Mouse (Mus musculus) right cerebral cortex, adult 18-20 months (tissue): ENCODE measurements at regions not wholly inside any gene's neighbourhood (a gene's known extent, or its start where the extent isn't known, plus 50 kb on each side); places are given as distances from the start of the nearest gene placed in this dataset.
"Not testable (repeated sequence)": the region's sequence is repeated elsewhere in the genome, so short reads cannot be mapped to it uniquely, and the experiment has no call there.

Experiments
- DNase-seq: peaks from one replicate; pipeline ENCODE4 v3.0.0; 2022; ENCODE audit warnings: mixed read lengths

DNA sequence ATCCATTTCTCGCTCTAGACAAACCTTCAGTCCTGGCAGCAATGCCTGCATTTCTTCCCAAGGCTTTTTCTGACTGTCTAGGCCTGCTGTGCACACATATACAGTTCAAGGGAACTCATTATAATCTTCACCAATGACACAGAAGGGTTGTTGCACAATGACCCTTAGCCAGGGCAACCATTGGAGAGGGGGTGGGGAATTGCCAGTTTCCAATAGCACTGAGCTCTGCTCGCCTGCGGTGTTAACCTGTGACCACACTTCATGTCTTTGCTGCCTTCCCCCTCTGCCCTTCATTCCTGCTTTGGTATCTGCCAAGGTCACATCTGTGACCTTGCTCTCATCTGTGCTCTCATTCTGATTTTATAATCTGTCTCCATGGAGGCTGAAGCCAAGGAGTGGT lies 106.2 kb upstream of the Gadl1 start:
- no peak for DNase-seq

- no peak for DNase-seq
These were observed 104.0 kb upstream of the Gadl1 start for GRCm38 (mm10) chr9:115805224-115805623.

DNA sequence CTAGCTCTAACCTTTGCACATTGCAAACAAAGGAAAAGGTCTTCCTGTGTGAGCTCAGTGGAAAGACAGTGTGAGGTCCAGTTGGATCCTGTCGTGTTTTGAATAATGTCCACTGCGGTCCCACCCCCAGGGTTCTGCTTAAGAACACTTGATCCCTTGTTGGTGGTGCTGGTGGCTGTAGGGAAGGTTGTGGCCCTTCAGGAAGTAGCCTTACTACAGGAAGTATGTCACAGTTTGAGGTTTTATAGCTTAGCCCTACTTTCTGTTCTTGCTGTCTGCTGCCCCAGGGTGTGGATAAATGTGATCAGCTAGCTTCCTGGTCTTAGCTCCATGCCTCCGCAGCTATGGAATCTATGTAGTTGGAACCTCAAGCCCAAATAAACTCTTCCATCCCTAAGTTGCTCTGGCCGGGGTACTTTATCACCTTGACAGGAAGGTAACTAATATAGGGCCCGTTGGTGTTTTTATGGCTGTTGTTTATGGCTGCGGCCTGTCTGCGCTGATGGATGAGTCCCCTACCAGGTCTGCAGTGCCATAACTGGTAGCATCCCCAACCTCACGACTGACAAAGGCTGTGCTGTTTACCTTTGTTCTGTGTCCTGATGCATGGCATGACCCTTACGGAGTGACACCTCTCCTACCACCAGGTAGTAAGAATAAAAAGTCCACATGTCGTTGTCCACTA lies 103.1 kb upstream of the Gadl1 start:
- no peak for DNase-seq

DNA sequence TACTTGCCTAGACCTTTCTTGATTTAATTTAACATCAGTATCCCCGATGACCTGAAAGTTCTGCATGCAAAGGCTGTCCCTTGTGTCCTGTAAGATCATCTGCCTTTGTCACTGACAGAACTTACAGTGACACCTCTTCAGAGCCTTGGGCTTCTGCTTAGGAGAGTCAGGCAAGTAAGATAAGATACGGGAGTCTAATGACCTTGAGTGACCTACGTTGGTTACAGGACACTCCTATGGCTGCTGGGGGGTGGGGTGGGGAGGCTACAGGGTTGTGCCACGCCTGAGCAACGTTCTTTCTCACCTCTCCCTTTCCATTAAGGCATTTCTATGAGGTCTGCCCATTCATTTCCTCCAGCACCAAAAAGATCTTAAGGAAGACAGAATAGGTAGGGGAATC lies 69.1 kb upstream of the Gadl1 start:
- no peak for DNase-seq

GRCm38 (mm10) chr9:115840791-115841190 lies 68.5 kb upstream of the Gadl1 start:
- no peak for DNase-seq

DNA sequence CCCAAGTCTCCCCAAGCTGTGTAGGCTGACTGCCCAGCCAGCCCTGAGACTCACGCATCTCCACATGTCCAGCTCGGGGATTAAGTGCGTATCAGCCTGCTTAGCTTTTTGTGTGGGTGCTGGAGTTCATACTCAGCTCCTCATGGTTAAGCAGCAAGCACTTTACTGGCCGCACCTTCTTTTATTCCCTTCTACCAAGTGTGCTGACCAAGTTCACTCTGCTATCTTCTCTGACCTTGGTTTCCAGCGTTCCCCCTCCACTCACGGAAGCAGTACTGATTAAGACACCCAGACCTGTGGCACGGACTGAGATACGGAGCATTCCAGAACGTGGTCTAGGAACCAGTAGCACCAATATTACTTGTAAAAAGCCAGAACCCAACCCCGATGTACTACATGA lies 67.6 kb upstream of the Gadl1 start:
- DNase-seq = no peak

DNA sequence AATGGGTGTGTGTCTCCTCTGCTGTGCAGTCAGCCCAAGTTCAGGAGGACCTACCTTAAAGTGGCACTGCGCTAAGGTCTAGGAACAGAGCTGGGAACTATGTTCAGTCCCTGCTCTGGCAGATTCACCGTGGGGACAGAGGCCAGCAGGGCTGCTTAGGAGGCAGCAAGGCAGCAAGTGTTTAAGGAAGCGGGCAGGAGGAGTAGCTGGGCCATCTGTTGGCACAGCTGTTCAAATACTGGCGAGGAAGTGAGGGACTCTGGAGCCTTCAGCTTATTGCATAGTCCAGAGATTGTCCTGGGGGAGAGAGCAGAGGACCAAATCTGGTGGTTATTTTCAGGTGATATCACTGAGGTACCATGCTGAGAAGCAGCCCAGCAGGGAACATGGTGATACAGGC lies 64.9 kb upstream of the Gadl1 start:
- DNase-seq = no peak

DNA sequence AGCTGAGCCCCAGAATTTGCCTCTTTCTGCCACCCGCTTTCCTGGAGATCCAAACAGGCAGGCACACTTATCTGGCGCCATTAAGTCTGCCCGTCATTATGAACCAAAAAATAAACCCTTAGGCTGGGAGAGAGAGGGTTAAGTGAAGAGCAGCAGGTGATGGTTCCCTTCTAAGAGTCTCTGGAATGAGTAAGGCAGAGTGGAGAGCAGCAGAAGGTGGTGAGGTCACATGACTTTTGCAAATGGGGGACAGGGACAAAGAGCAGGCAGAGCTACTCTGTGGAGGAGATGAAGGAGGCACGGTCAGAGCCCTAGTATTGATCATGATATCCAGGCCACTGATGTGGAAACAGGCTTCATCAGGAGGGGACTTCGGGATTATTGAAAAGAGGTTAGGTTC lies 64.2 kb upstream of the Gadl1 start:
- DNase-seq = no peak

DNA sequence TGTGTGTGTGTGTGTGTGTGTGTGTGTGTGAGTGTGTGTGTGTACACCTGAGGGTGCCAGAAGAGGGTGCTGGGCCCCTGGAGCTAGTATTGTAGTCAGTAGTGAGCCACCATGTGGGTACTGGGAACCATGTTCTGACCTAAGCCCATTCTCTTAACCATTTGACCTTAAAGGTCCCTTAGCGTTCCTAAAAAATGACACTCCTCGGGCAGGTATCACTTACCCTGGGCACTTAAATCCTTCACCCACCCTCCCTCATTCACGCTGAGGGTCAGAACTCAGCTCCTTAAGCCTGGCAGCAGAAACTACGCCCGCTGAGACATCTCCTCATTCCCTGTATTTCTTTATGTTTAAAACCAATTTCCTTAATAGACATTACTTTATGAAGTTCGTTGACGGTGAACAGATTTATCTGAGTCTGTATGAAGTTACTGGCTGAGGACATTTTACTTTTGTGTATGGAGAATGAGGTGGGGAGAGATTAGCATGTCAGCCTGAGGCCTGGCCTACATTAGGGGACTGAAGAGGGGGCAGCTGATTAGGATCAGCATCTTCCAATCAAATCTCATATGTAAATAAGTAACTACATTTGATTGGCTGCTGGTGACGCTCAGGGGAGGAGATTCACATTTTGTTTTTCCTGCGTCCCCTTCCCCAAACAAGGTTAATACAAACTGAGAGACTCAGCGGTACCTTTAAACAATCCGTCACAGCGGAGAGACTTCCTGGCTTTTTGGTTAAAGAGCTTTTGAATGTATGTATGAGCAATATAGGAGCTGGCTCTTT lies 61.8 kb upstream of the Gadl1 start:
- no peak for DNase-seq

DNA sequence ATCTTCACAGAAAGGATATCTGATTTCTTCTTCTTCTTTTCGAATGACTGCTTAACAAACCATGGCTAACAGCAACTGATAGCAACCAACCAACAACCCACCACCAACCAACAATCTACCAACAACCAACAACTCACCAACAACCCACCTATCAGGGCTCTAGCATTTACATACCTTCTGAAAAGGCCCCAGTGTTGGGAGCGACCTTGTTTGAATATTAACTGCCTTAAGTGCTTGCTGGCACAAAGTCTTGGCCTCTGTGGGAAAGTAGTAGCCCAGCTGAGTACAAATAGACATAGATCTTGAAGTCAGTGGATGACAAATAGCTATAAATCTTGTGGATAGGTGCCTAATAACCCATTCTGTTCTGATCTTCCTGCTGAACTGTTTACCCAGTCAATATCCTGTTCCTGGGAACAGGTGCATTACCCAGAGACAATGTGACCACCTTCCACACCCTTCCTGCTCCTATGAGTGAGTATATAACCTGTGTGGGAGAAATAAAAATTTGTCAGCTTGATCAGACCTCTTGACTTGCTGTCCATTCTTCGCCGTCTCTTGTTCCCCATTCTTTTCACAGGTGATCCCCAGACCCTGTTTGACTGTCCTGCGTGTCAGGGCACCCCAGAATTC lies 55.9 kb upstream of the Gadl1 start:
- DNase-seq = not testable (repeated sequence)

GRCm38 (mm10) chr9:115857301-115857700 lies 52.0 kb upstream of the Gadl1 start:
- DNase-seq = no peak

- DNase-seq = no peak
These were observed 50.4 kb upstream of the Gadl1 start for GRCm38 (mm10) chr9:115858848-115859247.
